Mouse (Mus musculus) neural tube, embryonic 14.5 days (tissue): ENCODE results near the gene Mfsd12. TPM values are rescaled to one million over a fixed set of nuclear protein-coding genes. Genes with fewer than 3 reads are reported as not detected.

ENCODE experiments used
- ATAC-seq: fragments of 200-750 bp; cut with Nextera tagmentation; 2 replicates; pipeline ENCODE4 v1.8.0; 2017; ENCODE audit warnings: low read depth, mild to moderate bottlenecking, moderate TSS enrichment, moderate library complexity
- H3K27ac ChIP-seq: fragments of 300-500 bp; sonication (generic); 2 replicates; pipeline ENCODE4 v1.5.1; 2014; ENCODE audit warnings: low read depth, mild to moderate bottlenecking, control low read depth, low read length, moderate library complexity, mixed read lengths
- H3K27me3 ChIP-seq: fragments of 300-500 bp; sonication (generic); 2 replicates; pipeline ENCODE4 v1.6.1; 2014; ENCODE audit warnings: low read length; ENCODE audit not compliant: control insufficient read depth, insufficient read depth
- H3K36me3 ChIP-seq: fragments of 300-500 bp; sonication (generic); 2 replicates; pipeline ENCODE4 v1.6.1; 2014; ENCODE audit warnings: low read length, mixed read lengths; ENCODE audit not compliant: control insufficient read depth, insufficient read depth
- H3K4me1 ChIP-seq: fragments of 300-500 bp; sonication (generic); 2 replicates; pipeline ENCODE4 v1.6.1; 2014; ENCODE audit warnings: low read length; ENCODE audit not compliant: control insufficient read depth, insufficient read depth
- H3K4me2 ChIP-seq: fragments of 300-500 bp; sonication (generic); 2 replicates; pipeline ENCODE4 v1.6.1; 2014; ENCODE audit warnings: mild to moderate bottlenecking, low read depth, low read length, control low read depth
- H3K4me3 ChIP-seq: fragments of 300-500 bp; sonication (generic); 2 replicates; pipeline ENCODE4 v1.5.1; 2014; ENCODE audit warnings: low read depth, low read length, control low read depth, mixed read lengths
- H3K9ac ChIP-seq: fragments of 300-500 bp; sonication (generic); replicated peaks from 2 replicates; pipeline ENCODE4 v1.6.1; 2014; ENCODE audit warnings: low read depth, mild to moderate bottlenecking, control low read depth, low read length, mixed read lengths
- H3K9me3 ChIP-seq: fragments of 300-500 bp; sonication (generic); 2 replicates; pipeline ENCODE4 v1.6.1; 2016; ENCODE audit warnings: low read length; ENCODE audit not compliant: control insufficient read depth
- WGBS: fragments of 180-500 bp; shearing (Covaris S2); extraction: QIAGEN DNeasy Blood & Tissue Kit; methylation state at CpG from one replicate; pipeline ENCODE4 v1.1.7; 2014; 5-methylcytosine and 5-hydroxymethylcytosine counted together
- polyA plus RNA-seq: library from polyadenylated mRNA; unstranded; fragments of >200 nt; fragmentation: Nextera tagmentation; extraction: Ambion mirVana; gene quantifications from 2 replicates; pipeline ENCODE4 v1.2.1, GENCODE M21; 2014

The Mfsd12 gene
- polyA plus RNA-seq, 1 experiment from 2014 or later: 8.7 TPM

DNA sequence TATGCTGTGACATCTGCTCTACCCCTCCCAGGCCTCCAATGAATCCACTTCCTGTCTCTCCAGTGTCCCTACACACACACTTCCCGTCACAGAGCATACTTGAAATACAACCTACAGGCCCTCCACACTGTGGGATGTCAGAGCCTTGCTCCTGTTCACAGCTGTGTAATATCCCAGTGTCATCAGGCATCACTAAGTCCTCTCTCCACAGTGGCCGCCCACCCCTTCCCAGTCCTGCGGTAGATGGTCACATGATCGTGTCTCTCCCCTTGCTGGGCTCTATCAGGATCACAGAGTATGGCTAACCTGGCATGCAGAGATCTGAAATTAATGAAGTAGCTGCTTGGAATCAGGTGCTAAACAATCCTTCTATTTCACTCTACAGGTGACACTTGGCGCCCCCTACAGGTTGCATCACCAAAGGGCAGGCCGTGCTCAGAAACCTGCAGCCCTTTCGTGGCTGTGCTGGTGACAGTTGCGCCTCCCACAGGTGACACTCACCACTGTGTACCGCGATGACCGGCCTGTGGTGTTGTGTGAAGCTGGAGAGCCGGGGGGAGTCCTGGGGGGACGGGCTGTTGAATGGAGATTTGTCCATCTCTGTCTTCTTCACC is 48.4 kb downstream of the Mfsd12 start:
- H3K27ac ChIP-seq: no peak overlapping the region
- H3K4me3 ChIP-seq: no peak overlapping the region
- no peak for ATAC-seq
- no peak overlapping the region for H3K9ac ChIP-seq
- no peaks in the 10 kb centered on the region for H3K9me3 ChIP-seq
- H3K36me3 ChIP-seq: peaks cover 21% of the 10 kb centered on the region
- 0 out of 2 replicates have a peak, but pooled peaks cover 2% of the 10 kb centered on the region for H3K27me3 ChIP-seq
- peaks cover 43% of the 10 kb centered on the region for H3K4me1 ChIP-seq
- WGBS: 45% methylated on average over 13 of the region's 13 CpGs
- no peak overlapping the region for H3K4me2 ChIP-seq

DNA sequence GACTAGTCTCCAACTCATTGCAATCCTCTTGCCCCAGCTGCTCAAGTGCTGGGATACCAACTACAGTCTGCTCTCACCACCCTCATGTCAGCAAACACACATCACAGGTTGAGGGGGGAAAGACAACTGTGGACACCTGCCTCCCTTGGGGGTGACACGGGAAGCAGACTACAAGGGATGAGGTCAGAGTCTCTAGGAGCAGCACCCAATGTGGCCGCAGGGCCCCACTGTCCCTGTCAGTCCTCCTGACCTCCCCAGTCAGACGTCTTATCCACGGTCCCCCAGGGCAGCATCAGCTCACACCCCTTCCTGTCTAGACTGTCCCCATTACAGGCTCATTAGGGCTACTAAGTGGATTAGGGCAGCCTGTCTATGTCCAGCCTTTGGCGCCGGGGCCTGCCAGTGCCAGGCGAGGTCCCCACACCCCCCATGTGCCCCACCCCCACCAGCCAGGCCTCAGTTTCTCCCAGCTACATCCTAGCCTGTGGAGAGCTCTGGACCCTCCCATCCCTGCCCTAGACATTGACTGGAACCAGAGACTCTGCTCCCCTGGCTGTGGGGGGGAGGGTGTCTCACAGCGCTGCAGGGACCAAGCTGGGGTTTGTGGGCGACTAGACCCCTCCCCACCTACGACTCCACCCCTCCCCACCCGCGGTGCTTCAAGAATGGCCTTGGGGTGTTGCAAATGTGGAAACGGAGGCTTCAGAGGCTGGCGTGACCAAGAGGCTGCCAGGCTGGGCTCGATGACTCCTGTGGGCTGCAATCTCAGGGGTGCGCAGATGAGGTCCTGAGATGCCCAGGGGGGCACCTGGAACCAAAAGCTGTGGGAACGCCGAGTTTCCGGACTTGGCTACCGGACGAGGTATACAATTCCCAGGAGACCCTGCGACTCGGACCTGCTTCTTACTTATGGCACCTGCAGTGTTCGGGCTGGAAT is 49.5 kb downstream of the Mfsd12 start:
- Histone ChIP-seq H3K36me3 (peaks cover 21% of the 10 kb centered on the region), H3K27ac (peak overlapping the region; percentile 12; the same call in 1 of the 2 replicates), H3K4me3 (0 out of 2 replicates have a peak overlapping the region, but pooled peaks have one; percentile 8), H3K9me3 (no peaks in the 10 kb centered on the region), H3K4me2 (peak overlapping the region; percentile 32), H3K9ac (no peak overlapping the region), H3K4me1 (peaks cover 43% of the 10 kb centered on the region), H3K27me3 (0 out of 2 replicates have a peak, but pooled peaks cover 2% of the 10 kb centered on the region)
- no peak for ATAC-seq
- WGBS: 27% methylated on average over 24 of the region's 24 CpGs

DNA sequence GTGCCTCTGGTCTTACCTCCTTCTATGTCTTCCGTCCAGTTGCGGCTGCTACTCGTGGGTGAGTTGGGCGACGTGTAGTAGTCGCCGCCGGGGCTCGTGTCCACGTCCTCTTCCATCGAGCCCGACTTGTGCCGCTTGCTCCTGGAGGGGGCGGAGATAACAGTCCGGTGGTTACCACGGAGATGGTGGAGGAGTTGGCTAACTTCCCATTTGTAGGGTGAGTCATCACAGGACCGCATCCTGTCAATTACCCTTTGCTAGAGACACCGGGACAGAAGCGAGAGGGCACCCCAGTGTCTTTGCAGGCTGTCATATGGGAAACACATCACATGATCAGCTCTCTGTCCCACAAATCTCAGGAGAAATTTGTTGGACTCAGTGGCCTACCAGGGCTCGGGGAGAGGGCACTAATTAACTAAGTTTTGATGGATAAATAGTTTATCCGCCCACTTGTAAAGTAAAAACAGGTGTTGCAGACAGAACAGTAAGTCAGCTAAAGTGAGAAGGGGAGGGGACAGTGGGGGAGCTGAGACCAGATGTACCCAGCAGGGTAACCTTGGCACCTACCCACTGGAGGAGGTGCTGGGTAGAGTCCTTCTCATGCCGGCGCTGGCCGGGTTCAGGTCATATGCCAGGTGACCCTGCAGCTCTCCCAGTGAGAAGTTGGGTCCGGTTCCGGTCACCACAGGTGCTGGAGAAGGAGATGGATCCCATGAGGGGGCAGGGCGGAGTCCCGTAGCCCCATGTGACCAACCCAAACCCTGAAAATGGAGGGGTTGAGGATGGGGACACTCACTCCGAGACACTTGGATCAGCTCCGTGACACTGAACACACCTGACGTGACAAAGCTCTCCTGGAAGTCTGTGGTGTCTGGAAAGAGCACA is 50.5 kb downstream of the Mfsd12 start:
- 24% methylated on average over 31 of the region's 31 CpGs for WGBS
- Histone ChIP-seq H3K27me3 (0 out of 2 replicates have a peak, but pooled peaks cover 2% of the 10 kb centered on the region), H3K4me2 (peak overlapping the region; percentile 32), H3K4me3 (0 out of 2 replicates have a peak overlapping the region, but pooled peaks have one; percentile 8), H3K9ac (no peak overlapping the region), H3K4me1 (peaks cover 40% of the 10 kb centered on the region), H3K9me3 (no peaks in the 10 kb centered on the region), H3K27ac (peak overlapping the region; percentile 12; the same call in 1 of the 2 replicates), H3K36me3 (peaks cover 19% of the 10 kb centered on the region)
- peak; percentile 13; the same call in 1 of the 2 replicates for ATAC-seq

DNA sequence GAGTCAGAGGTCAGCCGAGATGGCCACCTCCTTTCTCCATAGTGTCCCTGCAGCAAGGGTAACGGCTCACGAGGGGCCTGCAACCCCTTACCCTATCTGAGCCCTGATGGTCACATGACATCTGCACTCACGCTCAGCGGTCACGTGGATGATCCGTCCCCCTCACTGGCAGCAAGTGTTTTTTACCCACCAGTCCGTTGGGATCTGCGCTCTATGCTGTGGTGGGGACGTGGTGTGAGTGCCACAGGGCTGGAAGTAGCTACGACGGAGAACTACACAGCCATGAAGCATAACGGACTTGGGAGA is 51.1 kb downstream of the Mfsd12 start:
- peaks cover 34% of the 10 kb centered on the region for H3K4me1 ChIP-seq
- no peak overlapping the region for H3K4me2 ChIP-seq
- 0 out of 2 replicates have a peak, but pooled peaks cover 2% of the 10 kb centered on the region for H3K27me3 ChIP-seq
- peaks cover 18% of the 10 kb centered on the region for H3K36me3 ChIP-seq
- ATAC-seq: no peak
- WGBS: 44% methylated on average over 13 of the region's 13 CpGs
- no peak overlapping the region for H3K4me3 ChIP-seq
- no peak overlapping the region for H3K27ac ChIP-seq
- H3K9ac ChIP-seq: no peak overlapping the region
- H3K9me3 ChIP-seq: no peaks in the 10 kb centered on the region

DNA sequence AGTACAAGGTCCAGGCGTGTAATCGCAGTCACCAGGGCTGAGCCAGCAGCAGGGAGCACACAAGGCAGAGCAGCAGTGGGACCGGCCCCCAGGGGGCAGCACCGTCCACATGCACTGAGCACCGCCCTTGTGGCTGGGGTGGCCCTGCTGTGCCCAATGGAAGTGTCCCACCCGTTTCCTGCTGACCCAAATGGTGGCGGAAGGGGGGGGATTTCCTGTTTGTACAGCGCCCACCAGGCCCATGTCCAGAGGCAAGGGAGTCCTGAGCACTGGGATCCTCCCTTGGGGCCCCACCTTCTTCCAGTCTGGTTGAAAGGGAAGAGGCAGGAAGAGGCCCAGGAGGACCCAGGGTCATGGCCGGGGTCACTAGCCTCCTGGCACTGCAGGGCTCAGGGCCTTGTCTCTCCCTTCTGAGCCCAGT is 51.6 kb downstream of the Mfsd12 start:
- 0 out of 2 replicates have a peak, but pooled peaks have one; percentile 18 for ATAC-seq
- H3K27ac ChIP-seq: no peak overlapping the region
- no peak overlapping the region for H3K4me2 ChIP-seq
- 0 out of 2 replicates have a peak, but pooled peaks cover 2% of the 10 kb centered on the region for H3K27me3 ChIP-seq
- 16% methylated on average over 9 of the region's 9 CpGs for WGBS
- peaks cover 18% of the 10 kb centered on the region for H3K36me3 ChIP-seq
- H3K4me1 ChIP-seq: peaks cover 34% of the 10 kb centered on the region
- H3K4me3 ChIP-seq: no peak overlapping the region
- H3K9me3 ChIP-seq: no peaks in the 10 kb centered on the region
- no peak overlapping the region for H3K9ac ChIP-seq

DNA sequence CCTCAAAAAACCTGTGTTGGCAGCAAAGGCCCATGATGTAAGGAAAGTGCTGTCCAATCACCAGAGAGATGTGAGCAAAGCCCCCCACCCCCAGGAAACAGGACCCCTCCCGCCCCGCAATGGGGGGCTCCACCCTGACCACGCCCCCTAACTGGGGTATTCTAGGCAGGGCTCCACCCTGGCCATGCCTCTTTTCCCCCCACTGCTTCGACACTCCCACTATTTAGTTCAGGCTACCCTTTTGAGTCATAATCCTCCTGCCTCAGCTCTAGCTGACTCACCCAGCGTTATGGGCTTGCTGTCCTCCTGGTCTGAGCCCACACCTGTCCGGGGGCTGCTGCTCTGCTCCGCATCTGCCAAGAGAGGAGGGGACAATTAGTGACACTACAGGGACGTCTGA is 52.0 kb downstream of the Mfsd12 start:
- no peak for ATAC-seq
- H3K9ac ChIP-seq: no peak overlapping the region
- 0 out of 2 replicates have a peak, but pooled peaks cover 2% of the 10 kb centered on the region for H3K27me3 ChIP-seq
- no peak overlapping the region for H3K4me3 ChIP-seq
- H3K27ac ChIP-seq: no peak overlapping the region
- WGBS: 6% methylated on average over 8 of the region's 8 CpGs
- no peaks in the 10 kb centered on the region for H3K9me3 ChIP-seq
- H3K4me2 ChIP-seq: no peak overlapping the region
- H3K4me1 ChIP-seq: peaks cover 38% of the 10 kb centered on the region
- peaks cover 16% of the 10 kb centered on the region for H3K36me3 ChIP-seq

DNA sequence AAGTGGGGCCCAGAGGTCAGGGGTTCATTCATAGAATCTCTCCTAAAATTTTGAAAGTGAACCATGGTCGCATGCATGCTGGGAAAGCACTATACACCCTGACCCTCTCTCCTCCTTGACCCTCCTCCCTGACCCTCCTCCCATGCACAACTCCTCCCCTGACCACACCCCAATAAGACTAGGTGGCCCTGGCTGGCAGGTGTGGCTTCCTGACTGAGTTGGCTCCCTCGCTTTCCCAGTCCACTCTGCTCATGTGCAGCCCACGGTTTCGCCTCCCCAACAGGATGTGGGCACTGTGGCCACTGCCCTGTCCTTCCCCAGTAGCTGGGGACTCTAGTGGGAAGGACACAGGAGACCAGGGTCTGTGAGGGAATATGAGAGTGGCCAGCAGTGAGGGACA is 53.1 kb downstream of the Mfsd12 start:
- Histone ChIP-seq H3K36me3 (peaks cover 12% of the 10 kb centered on the region), H3K4me2 (no peak overlapping the region), H3K27me3 (0 out of 2 replicates have a peak, but pooled peaks cover 2% of the 10 kb centered on the region), H3K4me1 (peaks cover 45% of the 10 kb centered on the region), H3K4me3 (no peak overlapping the region), H3K9me3 (no peaks in the 10 kb centered on the region), H3K27ac (no peak overlapping the region), H3K9ac (no peak overlapping the region)
- WGBS: 77% methylated on average over 4 of the region's 4 CpGs
- no peak for ATAC-seq

DNA sequence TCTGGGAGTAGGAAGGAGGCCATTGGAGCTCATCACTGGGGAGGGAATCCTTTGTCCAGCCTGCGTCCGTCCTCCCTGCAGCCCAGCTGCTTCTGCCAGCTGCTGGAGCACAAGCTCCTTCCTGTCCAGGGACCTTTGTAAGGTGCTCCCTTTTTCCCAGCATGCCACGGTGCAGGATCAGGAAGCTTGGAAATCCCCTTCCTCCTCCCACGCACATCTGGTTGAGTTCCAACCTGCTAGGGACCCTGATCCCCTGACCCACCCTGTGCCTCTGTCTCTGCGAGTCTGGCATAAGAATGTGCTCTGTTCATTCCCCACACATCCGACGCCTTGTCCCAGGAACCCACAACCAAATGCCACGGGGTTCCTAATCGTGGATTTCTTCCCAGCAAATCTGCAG is 53.7 kb downstream of the Mfsd12 start:
- Histone ChIP-seq H3K27me3 (0 out of 2 replicates have a peak, but pooled peaks cover 2% of the 10 kb centered on the region), H3K27ac (peak overlapping the region; percentile 46; the same call in 1 of the 2 replicates), H3K9me3 (no peaks in the 10 kb centered on the region), H3K9ac (no peak overlapping the region), H3K4me3 (no peak overlapping the region), H3K36me3 (peaks cover 5% of the 10 kb centered on the region; the same call in 1 of the 2 replicates), H3K4me2 (no peak overlapping the region), H3K4me1 (peaks cover 45% of the 10 kb centered on the region)
- ATAC-seq: no peak
- 80% methylated on average over 9 of the region's 9 CpGs for WGBS
